Mouse (Mus musculus): Measurements from ENCODE around the gene Ei24. TPM values are rescaled to one million over a fixed set of nuclear protein-coding genes. Genes with fewer than 3 reads are reported as not detected.

Gene Ei24
- polyA plus RNA-seq, 1 experiment: 30.2 TPM

DNA sequence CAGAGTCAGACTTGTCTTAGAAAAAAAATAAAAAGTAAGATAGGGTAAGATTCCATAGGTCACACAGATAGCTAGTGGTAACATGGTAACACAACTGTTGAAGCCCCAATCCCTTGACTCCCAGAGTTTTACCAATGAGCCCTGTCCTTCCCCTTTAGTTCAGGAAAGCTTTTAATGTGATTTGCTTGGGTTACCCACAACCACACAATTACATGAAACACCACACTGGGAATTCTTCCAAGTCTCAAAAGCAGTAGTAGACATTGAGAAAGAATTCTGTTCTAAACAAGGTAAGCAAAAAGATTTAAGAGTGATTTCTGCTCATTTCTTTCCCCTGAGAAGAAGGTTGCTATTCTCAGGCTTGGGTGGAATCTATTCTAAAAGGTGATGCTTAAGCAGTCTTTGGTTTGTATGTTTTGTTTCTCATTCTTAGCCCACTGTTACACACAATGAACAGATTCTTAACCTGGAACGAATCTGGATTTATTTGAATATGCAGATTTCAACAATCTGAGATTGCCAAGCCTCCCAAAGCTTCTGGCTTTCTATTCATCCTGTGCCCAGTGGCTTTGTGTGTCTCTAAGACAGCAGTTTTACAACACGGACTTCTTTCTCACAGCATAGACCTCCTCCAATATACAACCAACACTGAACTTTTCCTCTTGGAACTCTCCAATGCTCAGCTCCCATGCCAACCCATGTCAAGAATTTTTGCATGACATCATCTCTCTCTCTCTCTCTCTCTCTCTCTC lies 29.6 kb upstream of the Ei24 start:
- Histone ChIP-seq H3K36me3 (ENCODE audit: control insufficient read depth, insufficient read depth, low read length) (no peaks in the 10 kb centered on the region), H3K4me3 (ENCODE audit: control insufficient read depth, insufficient read depth, low read length) (no peak overlapping the region), H3K27me3 (ENCODE audit: control insufficient read depth, insufficient read depth, low read length) (no peaks in the 10 kb centered on the region), H3K4me1 (replicated peaks; ENCODE audit: control insufficient read depth, insufficient read depth, low read length) (no peaks in the 10 kb centered on the region), H3K27ac (ENCODE audit: control insufficient read depth, insufficient read depth, low read length) (no peak overlapping the region)
- no peak for TF ChIP-seq CTCF (IDR thresholded peaks at IDR 0.05; ENCODE audit: borderline replicate concordance, control insufficient read depth, extremely low read depth, insufficient read depth, low read length, poor library complexity)
- TF ChIP-seq POLR2A (IDR thresholded peaks at IDR 0.05; ENCODE audit: control insufficient read depth, extremely low read depth, insufficient read depth, low read length, poor library complexity): no peak
- DNase-seq: no peak
- WGBS: 70% methylated on average over 2 of the region's 2 CpGs

DNA sequence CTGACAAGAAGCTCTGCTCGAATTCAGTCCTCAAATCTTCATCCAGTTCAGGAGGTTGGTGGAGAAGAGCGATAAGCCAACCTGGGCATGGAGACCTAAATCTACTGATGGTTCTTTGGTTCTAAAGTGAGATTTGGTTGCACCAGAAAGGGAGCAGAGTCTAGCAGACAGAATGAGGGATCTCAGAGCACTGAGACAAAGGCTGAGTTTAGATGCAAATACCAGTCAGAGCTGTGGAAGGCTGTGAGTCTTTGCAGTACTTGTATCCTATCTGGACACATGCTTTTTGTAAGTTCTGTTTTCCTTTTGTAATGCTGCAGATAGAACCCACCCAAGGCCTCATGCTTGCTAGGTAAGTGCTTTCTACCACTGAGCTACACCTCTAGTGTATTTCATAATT lies 24.8 kb upstream of the Ei24 start:
- TF ChIP-seq POLR2A (IDR thresholded peaks at IDR 0.05; ENCODE audit: control insufficient read depth, extremely low read depth, insufficient read depth, low read length, poor library complexity) (no peak), CTCF (IDR thresholded peaks at IDR 0.05; ENCODE audit: borderline replicate concordance, control insufficient read depth, extremely low read depth, insufficient read depth, low read length, poor library complexity) (no peak)
- Histone ChIP-seq H3K4me3 (ENCODE audit: control insufficient read depth, insufficient read depth, low read length) (no peak overlapping the region), H3K4me1 (replicated peaks; ENCODE audit: control insufficient read depth, insufficient read depth, low read length) (no peaks in the 10 kb centered on the region), H3K27ac (ENCODE audit: control insufficient read depth, insufficient read depth, low read length) (no peak overlapping the region), H3K36me3 (ENCODE audit: control insufficient read depth, insufficient read depth, low read length) (no peaks in the 10 kb centered on the region), H3K27me3 (ENCODE audit: control insufficient read depth, insufficient read depth, low read length) (no peaks in the 10 kb centered on the region)
- 49% methylated on average over 2 of the region's 2 CpGs for WGBS
- DNase-seq: no peak

DNA sequence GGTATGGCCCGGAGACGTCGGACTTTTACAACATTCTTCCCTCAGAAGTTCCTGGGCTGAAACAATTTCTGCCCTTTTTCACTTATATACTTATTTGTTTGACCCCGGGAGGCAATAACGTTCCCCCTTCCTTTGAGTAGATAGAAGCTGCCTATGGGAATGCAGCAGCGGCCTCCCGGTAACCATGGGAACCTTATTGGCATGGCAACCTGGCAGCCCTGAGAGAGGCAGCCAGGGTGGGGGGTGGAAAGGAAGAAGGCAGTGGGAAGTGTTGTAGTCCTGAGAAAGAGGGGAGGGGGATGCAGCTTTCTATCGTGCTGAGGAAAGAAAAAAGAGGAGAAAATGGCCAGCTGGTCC lies 24.4 kb upstream of the Ei24 start, which contains the start of gene Fez1:
Fez1 (plus strand) TSS at position 221 of the 357 bp plus-strand sequence.
- Histone ChIP-seq H3K27ac (ENCODE audit: control insufficient read depth, insufficient read depth, low read length) (no peak within 1 kb of the TSS), H3K36me3 (ENCODE audit: control insufficient read depth, insufficient read depth, low read length) (no peaks in the 10 kb centered on the region), H3K4me1 (replicated peaks; ENCODE audit: control insufficient read depth, insufficient read depth, low read length) (no peaks in the 10 kb centered on the region), H3K4me3 (ENCODE audit: control insufficient read depth, insufficient read depth, low read length) (no peak within 1 kb of the TSS), H3K27me3 (ENCODE audit: control insufficient read depth, insufficient read depth, low read length) (no peaks in the 10 kb centered on the region)
- DNase-seq: no peak
- 15% methylated on average over 8 of the region's 8 CpGs for WGBS
- no peak for TF ChIP-seq CTCF (IDR thresholded peaks at IDR 0.05; ENCODE audit: borderline replicate concordance, control insufficient read depth, extremely low read depth, insufficient read depth, low read length, poor library complexity)

DNA sequence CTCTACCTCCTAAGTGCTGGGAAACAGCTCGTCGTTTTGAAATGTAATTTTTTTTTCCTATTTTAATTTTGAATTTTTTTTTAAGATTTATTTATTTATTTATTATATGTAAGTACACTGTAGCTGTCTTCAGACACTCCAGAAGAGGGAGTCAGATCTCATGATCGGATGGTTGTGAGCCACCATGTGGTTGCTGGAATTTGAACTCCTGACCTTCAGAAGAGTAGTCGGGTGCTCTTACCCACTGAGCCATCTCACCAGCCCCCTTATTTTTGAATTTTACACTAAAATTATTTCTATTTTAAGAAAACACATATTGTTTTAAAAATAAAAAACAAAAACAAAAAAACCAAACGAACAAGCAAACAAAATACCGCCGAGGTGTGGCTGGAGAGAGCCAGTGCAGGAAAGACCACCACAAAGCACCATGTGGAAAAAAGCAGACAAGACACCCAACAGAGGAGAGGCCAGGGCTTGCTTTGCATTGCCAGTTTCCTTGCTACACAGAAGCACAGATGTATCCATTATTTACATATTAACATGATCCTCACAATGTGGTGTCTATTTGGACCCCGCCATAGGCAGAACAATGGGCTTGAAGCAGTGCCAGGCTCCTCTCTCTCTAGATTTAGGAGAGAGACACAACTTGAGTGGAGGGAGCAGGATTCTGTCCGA lies 23.9 kb upstream of the Ei24 start:
- no peak overlapping the region for H3K27ac ChIP-seq (ENCODE audit: control insufficient read depth, insufficient read depth, low read length)
- no peak for DNase-seq
- H3K4me3 ChIP-seq (ENCODE audit: control insufficient read depth, insufficient read depth, low read length): no peak overlapping the region
- no peaks in the 10 kb centered on the region for H3K36me3 ChIP-seq (ENCODE audit: control insufficient read depth, insufficient read depth, low read length)
- WGBS: 71% methylated on average over 9 of the region's 9 CpGs
- no peaks in the 10 kb centered on the region for H3K27me3 ChIP-seq (ENCODE audit: control insufficient read depth, insufficient read depth, low read length)
- TF ChIP-seq POLR2A (IDR thresholded peaks at IDR 0.05; ENCODE audit: control insufficient read depth, extremely low read depth, insufficient read depth, low read length, poor library complexity) (no peak), CTCF (IDR thresholded peaks at IDR 0.05; ENCODE audit: borderline replicate concordance, control insufficient read depth, extremely low read depth, insufficient read depth, low read length, poor library complexity) (no peak)
- H3K4me1 ChIP-seq (replicated peaks; ENCODE audit: control insufficient read depth, insufficient read depth, low read length): no peaks in the 10 kb centered on the region

DNA sequence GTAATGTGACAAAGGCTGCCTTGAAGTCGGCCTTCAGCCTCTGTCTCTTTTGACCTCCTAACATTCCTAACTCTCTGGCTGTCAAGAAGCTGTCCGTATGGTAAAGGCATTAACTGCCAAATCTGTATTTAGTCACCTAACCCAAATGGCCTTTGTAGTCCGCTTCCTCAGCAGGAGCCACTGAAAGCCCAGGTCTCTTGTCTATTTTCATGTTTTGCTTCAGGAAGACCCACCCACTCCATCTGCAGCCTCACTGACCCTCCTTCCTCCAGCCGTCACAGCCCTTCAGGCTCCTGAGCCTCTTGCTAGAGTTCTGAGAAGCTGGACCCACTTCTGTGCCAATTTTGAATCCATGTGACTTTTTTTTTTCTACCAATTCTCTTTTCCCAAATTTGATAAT lies 21.7 kb upstream of the Ei24 start:
- no peak overlapping the region for H3K27ac ChIP-seq (ENCODE audit: control insufficient read depth, insufficient read depth, low read length)
- no peak for DNase-seq
- no peak for TF ChIP-seq POLR2A (IDR thresholded peaks at IDR 0.05; ENCODE audit: control insufficient read depth, extremely low read depth, insufficient read depth, low read length, poor library complexity)
- TF ChIP-seq CTCF (IDR thresholded peaks at IDR 0.05; ENCODE audit: borderline replicate concordance, control insufficient read depth, extremely low read depth, insufficient read depth, low read length, poor library complexity): no peak
- no peaks in the 10 kb centered on the region for H3K27me3 ChIP-seq (ENCODE audit: control insufficient read depth, insufficient read depth, low read length)
- no peaks in the 10 kb centered on the region for H3K4me1 ChIP-seq (replicated peaks; ENCODE audit: control insufficient read depth, insufficient read depth, low read length)
- H3K4me3 ChIP-seq (ENCODE audit: control insufficient read depth, insufficient read depth, low read length): no peak overlapping the region
- H3K36me3 ChIP-seq (ENCODE audit: control insufficient read depth, insufficient read depth, low read length): no peaks in the 10 kb centered on the region
- 93% methylated on average over 4 of the region's 4 CpGs for WGBS

DNA sequence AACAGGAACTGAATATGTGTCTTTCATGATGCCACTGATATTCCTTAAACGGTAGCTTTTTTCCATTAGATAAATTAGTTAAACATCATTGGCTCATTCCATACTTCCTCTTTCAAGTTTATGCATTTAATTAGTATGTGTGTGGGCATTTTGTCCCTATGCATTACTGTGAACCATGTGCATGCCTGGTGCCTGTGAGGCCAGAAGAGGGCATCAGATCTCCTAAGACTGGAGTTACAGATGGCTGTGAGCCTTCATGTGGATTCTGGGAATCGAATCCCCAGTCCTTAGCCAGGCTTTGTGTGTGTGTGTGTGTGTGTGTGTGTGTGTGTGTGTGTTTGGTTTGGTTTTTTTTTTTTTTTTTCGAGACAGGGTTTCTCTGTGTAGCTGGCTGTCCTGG lies 17.3 kb upstream of the Ei24 start:
- 76% methylated on average over 3 of the region's 3 CpGs for WGBS
- no peaks in the 10 kb centered on the region for H3K27me3 ChIP-seq (ENCODE audit: control insufficient read depth, insufficient read depth, low read length)
- no peak for TF ChIP-seq CTCF (IDR thresholded peaks at IDR 0.05; ENCODE audit: borderline replicate concordance, control insufficient read depth, extremely low read depth, insufficient read depth, low read length, poor library complexity)
- no peak for TF ChIP-seq POLR2A (IDR thresholded peaks at IDR 0.05; ENCODE audit: control insufficient read depth, extremely low read depth, insufficient read depth, low read length, poor library complexity)
- H3K4me1 ChIP-seq (replicated peaks; ENCODE audit: control insufficient read depth, insufficient read depth, low read length): no peaks in the 10 kb centered on the region
- DNase-seq: no peak
- H3K36me3 ChIP-seq (ENCODE audit: control insufficient read depth, insufficient read depth, low read length): no peaks in the 10 kb centered on the region
- H3K4me3 ChIP-seq (ENCODE audit: control insufficient read depth, insufficient read depth, low read length): no peak overlapping the region
- H3K27ac ChIP-seq (ENCODE audit: control insufficient read depth, insufficient read depth, low read length): no peak overlapping the region
